Comparison of ENCODE assay signal across 17 mouse cellular contexts in genomic region chr1:63828174-63828844, GRCm38 (mm10). TPM values are rescaled to one million over a fixed set of nuclear protein-coding genes. Genes with fewer than 3 reads are reported as not detected.
DNase-seq lines count a peak whose midpoint lies in the region; ATAC-seq and TF ChIP-seq lines count a peak whose summit lies in the region.
"Had no signal": no experiment of that assay in that cellular context is flagged by ENCODE, and none has a peak within 500 bp of the region (broad histone marks: within the 10 kb centered on the region; RNA-seq: fewer than 3 reads in every experiment).

No protein-coding gene starts in this region.

- H3K4me1 ChIP-seq in forebrain, embryonic 10.5 days, result peaks cover 28% of the 10 kb centered on the region
- 0 out of 2 replicates have a peak, but pooled peaks cover 2% of the 10 kb centered on the region for H3K4me1 ChIP-seq in forebrain, embryonic 16.5 days (replicated peaks; ENCODE audit: control insufficient read depth, insufficient read depth, low read length)
- peaks cover 25% of the 10 kb centered on the region for H3K4me1 ChIP-seq in midbrain, embryonic 10.5 days
- no peaks in the 10 kb centered on the region for H3K4me1 ChIP-seq in intestine, postnatal 0 days (replicated peaks; ENCODE audit: control insufficient read depth, insufficient read depth, low read length)
- H3K4me1 ChIP-seq: embryonic facial prominence, embryonic 12.5 days; heart, embryonic 15.5 days had no signal

- 71% methylated on average over 5 of the region's 5 CpGs for WGBS in forebrain, embryonic 10.5 days
- WGBS in forebrain, embryonic 16.5 days, result 18% methylated on average over 5 of the region's 5 CpGs
- 65% methylated on average over 5 of the region's 5 CpGs for WGBS in midbrain, embryonic 10.5 days
- WGBS in intestine, postnatal 0 days, result 83% methylated on average over 5 of the region's 5 CpGs

- H3K27me3 ChIP-seq in forebrain, embryonic 10.5 days (ENCODE audit: poor library complexity, severe bottlenecking), result no peaks in the 10 kb centered on the region
- no peaks in the 10 kb centered on the region for H3K27me3 ChIP-seq in forebrain, embryonic 16.5 days (replicated peaks; ENCODE audit: control insufficient read depth, insufficient read depth, low read length)
- H3K27me3 ChIP-seq in midbrain, embryonic 10.5 days (ENCODE audit: low read depth, poor library complexity, severe bottlenecking), result no peaks in the 10 kb centered on the region
- H3K27me3 ChIP-seq in intestine, postnatal 0 days (replicated peaks; ENCODE audit: control insufficient read depth, insufficient read depth, low read length), result no peaks in the 10 kb centered on the region
- H3K27me3 ChIP-seq: embryonic facial prominence, embryonic 12.5 days; heart, embryonic 15.5 days; neural tube, embryonic 13.5 days had no signal

- no peaks in the 10 kb centered on the region for H3K36me3 ChIP-seq in forebrain, embryonic 10.5 days (replicated peaks)
- H3K36me3 ChIP-seq in forebrain, embryonic 16.5 days (ENCODE audit: control insufficient read depth, insufficient read depth), result no peaks in the 10 kb centered on the region
- H3K36me3 ChIP-seq in midbrain, embryonic 10.5 days, result no peaks in the 10 kb centered on the region
- no peaks in the 10 kb centered on the region for H3K36me3 ChIP-seq in intestine, postnatal 0 days (ENCODE audit: control insufficient read depth, insufficient read depth)
- H3K36me3 ChIP-seq: embryonic facial prominence, embryonic 12.5 days; heart, embryonic 15.5 days; neural tube, embryonic 13.5 days had no signal

- peak; percentile 84 for ATAC-seq in forebrain, embryonic 16.5 days
- ATAC-seq in intestine, postnatal 0 days, result no peak
- ATAC-seq: activated CD4-positive, CD25-positive, alpha-beta regulatory T cell, adult 4 months had no signal

- peak; percentile 65 for DNase-seq in forebrain, embryonic 10.5 days (ENCODE audit: extremely low spot score, low spot score)
- peak; percentile 38 for DNase-seq in midbrain, embryonic 10.5 days (ENCODE audit: low spot score)
- peak; percentile 73 for DNase-seq in retina, embryonic 14.5 days (ENCODE audit: low spot score)
- DNase-seq in kidney, postnatal 10 days, result no peak
- no peak for DNase-seq in right cerebral cortex, postnatal 14 days
- DNase-seq: cerebellum, adult 9-11 months; gastrocnemius, postnatal 14 days; lung, embryonic 14.5 days had no signal

- H3K4me3 ChIP-seq in forebrain, embryonic 10.5 days, result no peak overlapping the region
- no peak overlapping the region for H3K4me3 ChIP-seq in forebrain, embryonic 16.5 days (replicated peaks; ENCODE audit: low read length)
- no peak overlapping the region for H3K4me3 ChIP-seq in midbrain, embryonic 10.5 days
- no peak overlapping the region for H3K4me3 ChIP-seq in intestine, postnatal 0 days (ENCODE audit: low read depth, low read length)
- H3K4me3 ChIP-seq: embryonic facial prominence, embryonic 12.5 days; heart, embryonic 15.5 days; neural tube, embryonic 13.5 days had no signal

- no peak for TF ChIP-seq CTCF in intestine, postnatal 0 days (IDR thresholded peaks at IDR 0.05; ENCODE audit: low read depth)

- H3K9ac ChIP-seq in forebrain, embryonic 16.5 days (replicated peaks; ENCODE audit: low read depth, low read length), result no peak overlapping the region
- H3K9ac ChIP-seq in intestine, postnatal 0 days (ENCODE audit: low read depth, low read length), result no peak overlapping the region
- H3K9ac ChIP-seq: embryonic facial prominence, embryonic 12.5 days; heart, embryonic 15.5 days; lung, embryonic 14.5 days; neural tube, embryonic 13.5 days had no signal

- H3K4me2 ChIP-seq in forebrain, embryonic 16.5 days (ENCODE audit: low read length), result no peak overlapping the region
- no peak overlapping the region for H3K4me2 ChIP-seq in intestine, postnatal 0 days (replicated peaks; ENCODE audit: low read depth)
- H3K4me2 ChIP-seq: embryonic facial prominence, embryonic 12.5 days; heart, embryonic 15.5 days; lung, embryonic 14.5 days; neural tube, embryonic 13.5 days had no signal

- peak overlapping the region; percentile 70; the same call in 1 of the 2 replicates for H3K27ac ChIP-seq in forebrain, embryonic 10.5 days
- H3K27ac ChIP-seq in forebrain, embryonic 16.5 days (ENCODE audit: low read length), result no peak overlapping the region
- no peak overlapping the region; the same call in 1 of the 2 replicates for H3K27ac ChIP-seq in midbrain, embryonic 10.5 days (replicated peaks)
- no peak overlapping the region for H3K27ac ChIP-seq in intestine, postnatal 0 days (ENCODE audit: low read depth, low read length)
- H3K27ac ChIP-seq: embryonic facial prominence, embryonic 12.5 days; heart, embryonic 15.5 days; kidney, postnatal 0 days; neural tube, embryonic 13.5 days had no signal

- no peaks in the 10 kb centered on the region for H3K9me3 ChIP-seq in forebrain, embryonic 10.5 days
- H3K9me3 ChIP-seq in forebrain, embryonic 16.5 days (ENCODE audit: control insufficient read depth, low read length), result no peaks in the 10 kb centered on the region
- H3K9me3 ChIP-seq in midbrain, embryonic 10.5 days (replicated peaks), result no peaks in the 10 kb centered on the region
- H3K9me3 ChIP-seq in intestine, postnatal 0 days (ENCODE audit: control insufficient read depth), result no peaks in the 10 kb centered on the region
- H3K9me3 ChIP-seq: embryonic facial prominence, embryonic 12.5 days; heart, embryonic 15.5 days; neural tube, embryonic 13.5 days had no signal

RNA-seq across cellular contexts. Expression of gene 4933402D24Rik, which starts 59.2 kb away (rescaled TPM):
- polyA plus RNA-seq in forebrain, embryonic 10.5 days (2016; fragmentation: Nextera tagmentation; extraction: Ambion mirVana), result 0.15 and 0.39 TPM in 2 replicates
- polyA plus RNA-seq in forebrain, embryonic 16.5 days (2015; fragmentation: Nextera tagmentation; extraction: Ambion mirVana), result 0.22 and 0.38 TPM in 2 replicates
- polyA plus RNA-seq in midbrain, embryonic 10.5 days (2016; fragmentation: Nextera tagmentation; extraction: Ambion mirVana), result 0.12 and 0.27 TPM in 2 replicates
- polyA plus RNA-seq in intestine, postnatal 0 days (2015; fragmentation: Nextera tagmentation; extraction: Ambion mirVana), result not detected in 2 replicates
- polyA plus RNA-seq: intestine, embryonic 14.5 days; kidney, postnatal 0 days; liver, adult 2 months; lung, embryonic 14.5 days had no signal

Comparison
In these comparisons a context has a peak if more than half of its experiments do, and no peak if none do; other contexts are left out.
1. DNase-seq: peak in forebrain, embryonic 10.5 days (single experiment), midbrain, embryonic 10.5 days (single experiment) and retina, embryonic 14.5 days (single experiment); none in kidney, postnatal 10 days (single experiment) and right cerebral cortex, postnatal 14 days (single experiment).